Mouse (Mus musculus) left cerebral cortex, postnatal 14 days (tissue): ENCODE measurements at regions not wholly inside any gene's neighbourhood (a gene's known extent, or its start where the extent isn't known, plus 50 kb on each side); places are given as distances from the start of the nearest gene placed in this dataset.

Experiments used
- DNase-seq, 2 experiments: peaks; one replicate each; pipeline ENCODE4 v3.0.0; 2021 to 2022; ENCODE audit warnings: low spot score in 2 of 2, mixed read lengths in 1 of 2
- intact Hi-C: fragments of 180-260 bp; cut with DNase I; formaldehyde crosslinking; loops from one replicate; pipeline ENCODE4 v1.15.1; 2025

- no peak for DNase-seq
- intact Hi-C loops: no loop called here
Observed at GRCm38 (mm10) chr13:44103340-44103739, 318.8 kb downstream of the Cd83 start.

DNA sequence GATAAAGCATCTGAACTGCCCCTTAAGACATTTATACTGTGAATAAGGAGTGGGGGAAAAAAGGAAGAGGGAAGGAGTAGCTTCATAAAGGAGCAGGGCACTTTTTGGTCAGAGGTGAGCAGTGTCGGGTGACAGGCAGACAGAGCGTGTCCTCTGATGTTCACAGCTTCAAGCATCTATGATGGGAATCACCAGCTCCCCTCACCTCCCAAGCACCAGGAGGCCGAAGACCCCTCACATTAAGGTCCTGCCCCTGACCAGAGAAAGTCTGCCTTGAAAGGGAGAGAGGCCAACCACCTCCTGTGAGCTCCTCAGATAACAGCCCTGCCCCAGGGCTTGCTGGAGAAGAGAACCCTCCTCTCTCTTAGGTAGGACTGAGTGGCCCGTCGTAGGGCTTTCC is 320.6 kb downstream of the Cd83 start:
- intact Hi-C loops: no loop called here
- DNase-seq: no peak

GRCm38 (mm10) chr13:44108695-44109094 is 324.1 kb downstream of the Cd83 start:
- intact Hi-C loops: no loop called here
- DNase-seq: no peak

DNA sequence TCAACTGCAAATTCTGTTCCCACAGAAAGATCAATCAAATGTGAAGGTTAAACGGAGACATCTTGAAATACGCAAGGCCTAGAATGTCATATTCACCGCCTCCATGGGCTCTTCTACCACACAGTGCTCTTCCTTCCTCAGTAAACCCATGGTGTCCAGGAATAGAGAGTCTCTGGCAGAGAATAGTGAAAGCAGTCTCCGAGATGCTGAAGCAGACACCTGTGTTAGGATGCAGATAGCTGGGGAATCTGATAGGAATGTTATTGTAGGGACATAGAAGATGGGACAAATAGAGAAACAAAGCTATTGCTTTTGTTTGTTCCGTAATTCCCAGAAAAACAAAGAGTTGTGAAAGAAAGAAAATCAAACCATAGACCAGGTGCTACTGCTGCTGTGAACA is 328.5 kb downstream of the Cd83 start:
- DNase-seq: no peak
- intact Hi-C loops: no loop called here

GRCm38 (mm10) chr13:44114856-44115255 is 330.3 kb downstream of the Cd83 start:
- DNase-seq: no peak

DNA sequence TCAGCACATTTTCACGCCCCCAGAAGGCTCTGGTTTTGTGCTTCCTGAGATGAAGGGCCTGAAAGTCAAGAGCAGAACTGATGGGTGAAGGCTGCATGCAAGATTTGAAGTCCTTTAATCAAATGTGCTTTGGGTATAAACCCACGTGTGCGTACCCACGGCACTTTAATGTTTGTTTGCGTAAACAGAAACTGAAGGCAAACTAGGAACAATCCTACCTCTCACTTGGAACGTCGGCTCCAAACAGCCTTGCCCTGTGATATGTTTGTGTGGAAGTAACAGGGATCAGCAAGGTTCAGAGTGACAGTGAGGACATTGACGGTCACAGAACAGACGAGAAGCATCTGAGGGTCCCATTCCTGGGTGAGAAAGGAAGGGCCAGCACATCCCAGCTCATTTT is 333.3 kb downstream of the Cd83 start:
- intact Hi-C loops: no loop called here
- DNase-seq: no peak

More at GRCm38 (mm10) chr13:44114856-44115255, 330.3 kb downstream of the Cd83 start:
- intact Hi-C loops: no loop called here

GRCm38 (mm10) chr13:44118846-44119245 is 334.3 kb downstream of the Cd83 start:
- intact Hi-C loops: no loop called here
- peak in 1 of 2 experiments; percentile 12 for DNase-seq

- intact Hi-C loops: no loop called here
- no peak for DNase-seq
Observed at GRCm38 (mm10) chr13:44121241-44121671, 336.7 kb downstream of the Cd83 start.

GRCm38 (mm10) chr13:44121932-44122331 is 337.4 kb downstream of the Cd83 start:
- no peak for DNase-seq
- intact Hi-C loops: no loop called here

DNA sequence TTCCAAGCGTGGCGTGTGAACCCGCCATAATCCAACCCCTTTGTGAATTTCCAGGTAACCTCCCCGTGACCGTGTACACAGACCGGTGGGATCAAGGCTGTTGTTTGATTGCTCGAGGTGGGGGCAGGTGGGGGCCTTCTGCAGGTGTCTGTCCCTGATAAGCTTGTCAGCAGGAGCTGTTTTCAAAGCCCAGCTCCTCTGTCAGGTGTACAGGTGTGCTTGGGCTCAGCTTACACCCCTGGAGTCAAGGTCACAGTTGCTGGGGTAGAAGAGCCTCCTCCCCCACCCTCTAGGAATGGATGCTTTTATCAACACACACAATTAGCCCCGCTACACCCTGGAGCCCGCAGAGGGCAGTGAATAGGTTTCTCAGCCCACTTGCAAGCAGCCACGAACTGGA is 341.6 kb downstream of the Cd83 start:
- intact Hi-C loops: no loop called here
- DNase-seq: no peak

- intact Hi-C loops: no loop called here
- no peak for DNase-seq
Observed at GRCm38 (mm10) chr13:44128506-44129274, 344.1 kb downstream of the Cd83 start.

DNA sequence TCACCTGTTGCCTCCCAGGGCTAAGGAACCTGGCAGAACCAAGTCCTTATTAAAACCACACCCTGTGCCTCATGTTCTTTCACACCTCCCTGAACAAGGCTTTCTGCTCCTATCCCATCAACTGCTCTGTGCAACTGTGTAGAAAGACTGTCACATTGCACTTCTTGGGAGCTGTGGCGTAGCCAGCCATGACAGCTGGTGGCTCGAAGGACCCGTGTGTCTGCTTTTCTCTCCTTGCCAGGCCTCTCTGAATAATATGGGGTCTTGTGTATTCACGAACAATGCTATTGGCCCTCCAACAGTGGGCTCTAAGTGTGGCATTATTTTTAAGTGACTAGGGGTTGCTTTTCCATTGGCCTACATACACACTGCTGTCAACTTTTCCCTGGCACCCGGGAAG is 347.3 kb downstream of the Cd83 start:
- intact Hi-C loops: no loop called here
- no peak for DNase-seq

DNA sequence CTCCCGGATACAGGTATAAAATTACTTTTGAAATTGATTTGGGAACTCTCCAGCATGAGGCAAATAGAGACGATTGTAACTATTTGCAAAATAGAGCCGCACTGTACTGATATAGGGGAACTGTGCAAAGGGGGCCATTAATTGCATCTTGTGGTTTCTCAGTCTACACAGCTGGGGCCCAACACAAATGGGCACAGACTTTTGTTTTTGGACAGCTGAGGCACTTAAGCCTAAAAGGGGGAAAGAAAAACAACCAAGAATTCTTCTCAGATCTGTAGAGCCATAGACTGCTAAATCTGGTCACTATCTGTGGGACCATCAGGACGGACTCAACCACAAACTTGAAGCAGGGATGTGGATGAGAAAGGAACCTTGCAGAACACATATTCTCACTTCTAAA is 347.9 kb downstream of the Cd83 start:
- no peak for DNase-seq
- intact Hi-C loops: no loop called here

DNA sequence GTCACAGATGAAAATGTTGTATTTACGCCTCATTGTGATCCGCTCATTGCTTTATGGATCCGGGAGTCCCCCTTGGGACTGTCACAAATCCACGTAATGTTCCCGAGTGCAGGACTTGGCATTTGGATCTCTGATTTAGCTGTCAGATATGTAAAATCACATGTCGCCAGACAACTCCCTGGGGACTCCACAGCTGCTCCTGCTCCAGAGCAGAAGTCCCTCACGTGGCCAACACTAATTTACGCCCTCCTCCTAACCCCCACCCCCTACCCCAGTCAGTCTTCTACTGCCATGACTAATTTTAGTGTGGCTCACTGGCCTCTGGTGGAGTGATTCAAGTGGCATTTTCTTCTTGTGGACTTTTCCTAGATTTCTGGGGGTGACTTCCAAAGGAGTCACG is 348.9 kb downstream of the Cd83 start:
- intact Hi-C loops: no loop called here
- DNase-seq: no peak

GRCm38 (mm10) chr13:44141181-44141580 is 356.6 kb downstream of the Cd83 start:
- DNase-seq: no peak
- intact Hi-C loops: no loop called here

GRCm38 (mm10) chr13:44145441-44145840 is 360.9 kb downstream of the Cd83 start:
- intact Hi-C loops: no loop called here
- DNase-seq: no peak

DNA sequence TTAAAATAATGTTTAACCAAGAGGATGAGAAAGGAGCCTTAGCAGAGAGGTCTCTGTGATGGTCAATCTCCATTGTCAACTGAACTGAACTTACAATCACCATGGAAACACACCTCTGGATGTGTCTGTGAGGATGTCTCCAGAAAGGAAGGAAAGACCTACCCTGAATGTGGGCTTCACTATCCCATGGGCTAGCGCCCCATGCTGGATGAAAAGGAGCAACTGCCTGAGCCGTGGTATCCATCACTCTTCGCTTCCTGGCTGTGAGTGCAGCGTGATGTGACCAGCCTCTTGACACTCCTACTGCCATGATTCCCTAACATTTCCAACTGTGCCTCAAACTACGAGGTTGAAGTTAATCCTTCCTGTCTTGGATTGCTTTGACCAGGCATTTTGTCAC is 363.3 kb downstream of the Cd83 start:
- DNase-seq: no peak
- intact Hi-C loops: no loop called here

DNA sequence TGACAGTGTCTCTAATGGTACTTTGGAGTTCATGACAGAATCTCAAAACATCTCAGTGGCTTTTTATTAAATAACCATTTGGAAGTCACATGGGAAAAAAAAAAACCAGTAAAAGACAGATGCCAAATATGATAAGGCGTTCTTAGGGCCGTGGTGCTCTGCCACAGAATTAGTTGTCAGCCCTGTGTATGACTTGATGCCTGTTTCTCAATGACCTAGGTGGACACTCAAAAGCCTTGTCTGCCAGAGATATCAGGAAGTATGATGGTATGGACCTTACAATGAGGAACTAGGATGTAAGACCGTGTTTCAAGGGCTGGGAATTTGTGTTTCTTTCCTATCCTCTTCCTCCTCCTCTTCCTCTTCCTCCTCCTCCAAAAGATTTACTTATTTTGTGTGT is 364.9 kb downstream of the Cd83 start:
- DNase-seq: no peak

DNA sequence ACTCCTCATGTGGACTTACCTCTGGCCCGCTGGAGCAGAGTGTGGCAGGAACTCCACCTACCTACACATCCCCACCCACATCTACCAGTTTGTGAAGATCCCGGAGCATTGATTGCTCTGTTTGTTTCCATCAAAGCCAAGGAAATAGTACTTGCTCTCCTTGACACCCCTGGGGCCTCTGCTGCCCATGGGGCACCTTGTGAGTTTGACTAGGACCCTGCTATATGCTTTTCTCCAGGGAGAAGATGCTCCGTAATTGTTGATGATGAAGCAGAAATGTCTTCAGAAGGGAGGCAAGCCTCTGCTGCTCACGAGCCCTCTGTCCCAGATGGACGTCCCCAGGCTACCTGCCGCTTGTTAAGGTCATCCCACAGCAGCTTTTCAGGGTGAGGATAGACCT is 367.0 kb downstream of the Cd83 start:
- no peak for DNase-seq
- intact Hi-C loops: no loop called here

More for the DNA sequence above, 364.9 kb downstream of the Cd83 start:
- intact Hi-C loops: no loop called here

GRCm38 (mm10) chr13:44152806-44153613 is 368.4 kb downstream of the Cd83 start:
- intact Hi-C loops: no loop called here
- no peak for DNase-seq

GRCm38 (mm10) chr13:44153784-44154183 is 369.2 kb downstream of the Cd83 start:
- intact Hi-C loops: no loop called here
- no peak for DNase-seq
